Mouse (Mus musculus) thymus, adult 18-20 months (tissue): ENCODE results near the gene Cdh22.
A peak's percentile ranks its signal among the peaks of the same experiment; 100 is the strongest.

Source experiments
- DNase-seq, 2 experiments: peaks; one replicate each; pipeline ENCODE4 v3.0.0; 2022; ENCODE audit warnings: mixed read lengths in 2 of 2

Cdh22 gene

GRCm38 (mm10) chr2:165077055-165077454, 157.6 kb downstream of the Cdh22 start:
- DNase-seq, result no peak

- peak; percentile 20 to 29 for DNase-seq
Observed at GRCm38 (mm10) chr2:165074937-165075336, 159.7 kb downstream of the Cdh22 start.

- DNase-seq, result no peak
Observed at GRCm38 (mm10) chr2:165074081-165074884, 160.4 kb downstream of the Cdh22 start.

GRCm38 (mm10) chr2:165073381-165073781, 161.3 kb downstream of the Cdh22 start:
- DNase-seq, result no peak

GRCm38 (mm10) chr2:165070096-165070816, 164.4 kb downstream of the Cdh22 start:
- DNase-seq, result peak in 1 of 2 experiments; percentile 19

GRCm38 (mm10) chr2:165068806-165069205, 165.8 kb downstream of the Cdh22 start:
- DNase-seq, result no peak

- no peak for DNase-seq
Observed at GRCm38 (mm10) chr2:165064489-165064888, 170.2 kb downstream of the Cdh22 start.

DNA sequence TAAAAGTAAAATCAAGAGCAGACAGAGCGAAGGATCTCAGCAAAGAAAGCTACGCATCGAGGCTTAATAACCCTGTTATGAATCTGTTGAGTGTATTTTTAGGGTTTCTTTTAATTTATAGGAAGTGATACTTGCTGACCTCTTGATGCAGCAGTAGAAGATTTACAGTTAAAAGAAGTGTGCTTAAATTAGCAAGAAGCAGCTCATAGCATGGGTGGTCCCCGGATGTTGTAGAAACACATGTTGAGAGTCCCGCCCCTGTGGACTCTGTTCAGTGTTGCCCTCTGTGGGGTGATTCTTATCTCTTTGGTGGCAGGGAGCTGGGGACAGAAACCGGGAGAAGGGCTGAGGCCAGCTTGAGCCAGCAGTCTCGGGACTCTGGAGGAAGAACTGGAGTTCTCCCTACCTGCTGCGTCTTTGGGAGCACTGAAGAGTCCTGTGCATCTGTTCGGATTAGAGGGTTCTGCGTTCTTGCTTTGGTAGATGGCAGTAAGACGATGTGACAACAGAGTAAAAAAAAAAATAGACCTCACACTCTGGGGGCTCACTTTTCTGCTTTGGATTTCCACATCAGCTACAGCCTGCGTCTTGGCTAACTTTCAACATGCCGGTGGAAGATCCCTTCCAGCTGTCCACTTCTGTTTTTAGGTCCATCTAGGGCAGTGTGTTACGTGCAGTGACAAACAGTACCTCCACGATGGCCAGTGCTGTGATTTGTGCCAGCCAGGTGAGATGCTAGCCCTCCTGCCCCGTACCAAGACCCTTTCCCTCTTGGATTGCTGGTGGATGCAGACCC, 172.8 kb downstream of the Cdh22 start:
- DNase-seq, result no peak
